Mouse (Mus musculus) erythroblast, embryonic 14.5 days (primary cell): ENCODE measurements around the gene Nudt16.

Experiments
- GATA1 ChIP-seq: IDR thresholded peaks from 2 replicates; pipeline ENCODE4 v1.6.1; 2012; ENCODE audit warnings: low read length, inconsistent platforms, mixed read lengths
- TAL1 ChIP-seq: IDR thresholded peaks from 3 replicates; pipeline ENCODE4 v1.6.1; 2012; ENCODE audit warnings: low read length, inconsistent platforms, mixed read lengths

DNA sequence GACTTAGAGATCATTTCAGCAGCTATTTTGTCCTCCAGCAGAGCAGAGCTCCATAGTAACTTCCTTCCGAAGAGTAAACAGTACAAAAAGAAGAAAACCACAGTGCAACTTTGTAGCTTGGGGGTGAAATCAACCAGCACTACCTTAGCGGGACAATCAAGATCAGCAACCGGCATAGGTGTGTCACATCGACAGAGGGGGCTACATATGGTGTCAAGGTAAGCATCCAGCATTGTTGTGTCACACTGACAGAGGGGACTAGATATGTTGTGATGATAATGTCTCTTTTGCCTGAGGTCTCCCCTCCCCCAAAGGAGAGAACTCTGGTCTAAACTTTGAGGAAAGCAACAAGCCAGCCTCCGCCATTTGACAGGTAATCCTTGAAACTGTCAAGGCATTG lies 2.9 kb upstream of the Nudt16 start:
- no peak for TF ChIP-seq GATA1
- no peak for TF ChIP-seq TAL1
